Mouse (Mus musculus) lung, adult 2 months (tissue): ENCODE measurements around the gene Ush1g. TPM values are rescaled to one million over a fixed set of nuclear protein-coding genes. Genes with fewer than 3 reads are reported as not detected.

Source experiments
- DNase-seq: peaks from one replicate; pipeline ENCODE4 v3.0.0; 2022
- H3K4me1 ChIP-seq: fragments of 200-500 bp; 2 replicates; pipeline ENCODE4 v1.6.1; 2011; ENCODE audit warnings: low read length; ENCODE audit not compliant: control insufficient read depth, insufficient read depth
- H3K4me3 ChIP-seq: fragments of 200-500 bp; replicated peaks from 2 replicates; pipeline ENCODE3; 2011; ENCODE audit warnings: low read depth, mild to moderate bottlenecking, control low read depth, low read length; ENCODE audit errors: extremely low read depth
- CTCF ChIP-seq: fragments of 200-500 bp; IDR thresholded peaks from 2 replicates; pipeline ENCODE4 v1.5.1; 2011; ENCODE audit warnings: mild to moderate bottlenecking, low read length, control low read depth; ENCODE audit not compliant: insufficient read depth
- POLR2A ChIP-seq: fragments of 200-500 bp; IDR thresholded peaks from 2 replicates; pipeline ENCODE4 v1.6.1; 2011; ENCODE audit warnings: low read depth, mild to moderate bottlenecking, control low read depth, low read length, borderline replicate concordance; ENCODE audit errors: extremely low read depth
- WGBS: fragments of 180-500 bp; shearing (Covaris S2); methylation state at CpG from one replicate; pipeline ENCODE4 v1.1.7; 2018; 5-methylcytosine and 5-hydroxymethylcytosine counted together
- polyA plus RNA-seq: library from polyadenylated mRNA; depleted of rRNA; stranded (reverse); fragments of >200 nt; gene quantifications from 2 replicates; pipeline ENCODE4 v1.2.3, GENCODE M21; 2012

Ush1g gene
- polyA plus RNA-seq, 1 experiment, result 0.11 TPM

- TF ChIP-seq POLR2A, result no peak
- TF ChIP-seq CTCF, result no peak
- WGBS, result 63% methylated on average over 8 of the region's 8 CpGs
- no peak for DNase-seq
- Histone ChIP-seq H3K4me3 (no peak overlapping the region), H3K4me1 (no peaks in the 10 kb centered on the region)
Observed at GRCm38 (mm10) chr11:115282723-115283485, 38.9 kb downstream of the Ush1g start.

GRCm38 (mm10) chr11:115282295-115282694, 39.5 kb downstream of the Ush1g start:
- Histone ChIP-seq H3K4me1 (peaks cover 2% of the 10 kb centered on the region; the same call in 1 of the 2 replicates), H3K4me3 (no peak overlapping the region)
- no peak for TF ChIP-seq POLR2A
- TF ChIP-seq CTCF, result no peak
- DNase-seq, result no peak
- WGBS, result 53% methylated on average over 8 of the region's 8 CpGs

DNA sequence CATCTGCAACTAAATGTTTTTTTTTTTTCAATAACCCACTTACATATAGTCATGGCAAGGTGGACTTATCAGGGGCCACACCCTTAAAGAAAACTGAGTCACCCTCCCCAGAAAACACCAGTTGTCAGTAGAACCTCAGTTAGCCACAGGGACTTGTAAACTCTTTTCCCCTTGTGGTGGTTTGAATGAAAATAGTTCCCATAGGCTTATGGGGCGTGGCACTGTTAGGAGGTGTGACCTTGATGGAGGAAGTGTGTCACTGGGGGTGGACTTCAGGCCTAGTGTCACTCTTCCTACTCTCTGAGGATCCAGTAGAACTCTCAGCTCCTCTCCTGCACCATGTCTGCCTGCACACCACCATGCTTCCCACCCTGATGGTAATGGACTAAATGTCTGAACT, 42.1 kb downstream of the Ush1g start:
- 70% methylated on average over 1 of the region's 1 CpGs for WGBS
- DNase-seq, result no peak
- peaks cover 7% of the 10 kb centered on the region; the same call in 1 of the 2 replicates for H3K4me1 ChIP-seq
- H3K4me3 ChIP-seq, result no peak overlapping the region
- TF ChIP-seq POLR2A, result no peak
- TF ChIP-seq CTCF, result no peak

GRCm38 (mm10) chr11:115278176-115278575, 43.7 kb downstream of the Ush1g start:
- Histone ChIP-seq H3K4me1 (peaks cover 7% of the 10 kb centered on the region; the same call in 1 of the 2 replicates), H3K4me3 (no peak overlapping the region)
- TF ChIP-seq CTCF, result no peak
- no peak for TF ChIP-seq POLR2A
- WGBS, result 69% methylated on average over 6 of the region's 6 CpGs
- no peak for DNase-seq

GRCm38 (mm10) chr11:115277604-115277975, 44.3 kb downstream of the Ush1g start:
- 13% methylated on average over 7 of the region's 7 CpGs for WGBS
- no peak for TF ChIP-seq CTCF
- no peak for TF ChIP-seq POLR2A
- H3K4me1 ChIP-seq, result peaks cover 7% of the 10 kb centered on the region; the same call in 1 of the 2 replicates
- peak overlapping the region; percentile 84 for H3K4me3 ChIP-seq
- DNase-seq, result no peak

DNA sequence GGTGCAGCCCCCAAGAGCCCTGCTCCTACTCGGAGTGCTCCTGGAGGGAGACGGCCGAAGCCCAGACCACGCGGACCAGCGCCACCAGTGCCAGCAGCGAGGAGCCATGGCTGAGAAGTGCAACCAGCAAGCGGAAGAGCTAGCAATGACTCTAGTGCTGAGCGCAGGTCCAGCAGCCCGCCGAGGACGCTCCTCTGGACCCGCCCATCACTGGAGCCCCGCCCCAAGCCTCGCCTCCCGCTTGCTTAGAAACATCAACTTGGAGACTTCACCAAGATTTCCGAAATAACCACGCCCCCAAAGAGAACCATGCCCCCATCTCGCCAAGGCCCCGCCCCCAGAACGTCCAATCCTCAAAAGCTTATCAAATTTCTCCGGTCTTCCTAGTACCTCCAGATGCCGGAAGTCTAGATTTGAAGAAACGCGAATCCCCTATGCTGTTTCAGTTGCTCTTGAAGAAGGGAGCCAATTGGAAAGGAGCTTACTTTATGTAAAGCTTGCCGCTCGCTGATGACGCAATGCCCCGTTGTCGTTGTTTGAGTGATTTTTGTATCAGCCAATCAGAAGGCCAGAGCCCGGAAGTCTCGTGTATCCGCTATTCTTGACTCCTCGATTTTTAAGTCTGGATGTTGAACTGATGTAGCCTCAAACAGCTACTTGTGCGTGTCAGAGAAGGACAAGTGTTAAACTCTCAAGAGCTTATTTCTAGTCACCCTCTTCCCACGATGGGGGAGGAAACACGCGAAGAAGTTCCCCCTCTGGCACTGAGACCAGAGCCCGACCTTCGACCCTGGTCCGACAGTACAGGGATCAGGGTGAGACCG, 44.8 kb downstream of the Ush1g start, which contains the start of gene Fdxr:
Fdxr (minus strand) TSS at position 271 of the 824 bp plus-strand sequence.
- Histone ChIP-seq H3K4me3 (peak within 1 kb of the TSS; percentile 87), H3K4me1 (peaks cover 7% of the 10 kb centered on the region; the same call in 1 of the 2 replicates)
- DNase-seq, result peak; percentile 96
- TF ChIP-seq CTCF (no peak), POLR2A (peak; percentile 98)
- WGBS, result under 1% methylated on average over 42 of the region's 42 CpGs

DNA sequence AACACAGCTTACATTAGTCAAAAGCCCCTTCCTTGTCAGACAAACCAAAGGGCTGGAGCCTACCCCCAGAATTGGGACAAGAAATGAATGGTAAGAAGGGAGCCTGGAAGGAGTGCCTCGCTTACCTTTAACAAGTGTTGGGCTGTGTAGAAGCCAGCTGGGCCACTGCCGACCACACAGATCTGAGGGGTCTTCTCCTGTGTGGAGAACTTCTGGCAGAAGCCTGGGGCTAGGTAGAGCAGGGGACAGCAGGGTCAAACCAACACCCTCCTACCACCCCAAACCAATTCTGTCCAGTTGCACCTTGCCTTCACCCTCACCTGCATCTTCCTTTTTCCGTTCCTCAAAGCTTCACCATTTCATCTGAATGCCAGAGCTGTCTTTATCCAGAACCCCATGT, 45.9 kb downstream of the Ush1g start:
- no peak for DNase-seq
- Histone ChIP-seq H3K4me1 (peaks cover 7% of the 10 kb centered on the region; the same call in 1 of the 2 replicates), H3K4me3 (no peak overlapping the region)
- TF ChIP-seq CTCF (no peak), POLR2A (no peak)
- WGBS, result 64% methylated on average over 3 of the region's 3 CpGs

DNA sequence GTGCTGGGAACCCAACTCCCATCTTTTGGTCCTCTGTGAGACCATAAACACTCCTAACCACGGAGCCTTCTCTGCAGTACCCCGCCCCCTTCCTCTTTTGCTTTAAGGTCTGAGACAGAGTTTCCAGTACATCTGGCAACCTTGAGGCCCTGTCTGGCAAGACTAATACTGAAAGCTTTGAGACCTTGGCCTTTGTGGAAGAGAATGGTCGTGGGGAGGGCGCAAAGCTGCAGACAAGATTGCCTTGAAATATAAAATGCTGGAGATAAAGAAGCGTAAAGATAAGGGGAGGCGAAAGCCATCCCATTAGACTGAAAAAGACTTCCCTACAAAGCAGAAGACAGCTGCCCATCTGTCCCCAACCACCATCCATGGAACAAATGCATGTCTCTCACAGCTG, 46.3 kb downstream of the Ush1g start:
- Histone ChIP-seq H3K4me3 (no peak overlapping the region), H3K4me1 (peaks cover 7% of the 10 kb centered on the region; the same call in 1 of the 2 replicates)
- DNase-seq, result no peak
- TF ChIP-seq CTCF (no peak), POLR2A (no peak)
- 76% methylated on average over 6 of the region's 6 CpGs for WGBS

DNA sequence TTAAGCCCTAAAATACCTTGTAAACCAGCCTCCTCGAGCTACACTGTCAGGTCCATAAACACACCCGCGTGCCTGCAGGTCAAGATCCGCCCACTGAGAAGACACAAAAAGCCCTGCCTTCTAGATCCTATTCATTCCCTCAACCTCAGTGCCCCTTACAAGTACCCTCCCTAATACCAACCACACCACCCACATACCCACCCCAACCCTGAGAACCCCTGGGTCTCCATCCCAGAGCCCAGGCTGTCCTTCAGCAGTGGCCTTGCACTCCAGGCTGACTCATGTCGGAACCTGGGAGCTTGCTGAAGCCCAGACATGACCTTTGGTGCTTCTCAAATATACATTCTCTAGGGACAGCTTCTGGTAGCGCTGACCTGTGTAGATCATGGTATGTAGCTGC, 47.1 kb downstream of the Ush1g start:
- Histone ChIP-seq H3K4me3 (no peak overlapping the region), H3K4me1 (peaks cover 7% of the 10 kb centered on the region; the same call in 1 of the 2 replicates)
- TF ChIP-seq POLR2A, result no peak
- no peak for TF ChIP-seq CTCF
- no peak for DNase-seq
- 91% methylated on average over 6 of the region's 6 CpGs for WGBS

DNA sequence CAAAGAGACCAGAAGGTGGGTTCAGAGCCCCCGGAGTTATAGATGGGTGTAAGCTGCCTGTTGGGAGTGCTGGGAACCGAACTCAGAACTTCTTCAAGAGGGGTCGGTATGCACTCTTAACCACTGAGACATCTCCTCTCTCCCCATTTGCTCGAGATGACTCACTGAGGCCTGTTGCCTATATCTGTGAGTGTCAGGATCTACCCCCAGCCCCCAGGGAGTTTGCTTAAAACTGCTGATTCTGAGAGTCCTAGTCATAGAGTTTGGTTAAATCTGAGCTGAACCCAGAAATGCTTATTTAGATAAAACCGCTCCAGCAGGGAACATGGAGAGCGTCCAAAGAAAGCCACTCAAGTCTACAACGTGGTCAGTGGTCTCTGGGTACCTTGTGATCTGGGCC, 47.7 kb downstream of the Ush1g start:
- no peak for TF ChIP-seq POLR2A
- no peak for TF ChIP-seq CTCF
- H3K4me3 ChIP-seq, result no peak overlapping the region
- WGBS, result 80% methylated on average over 7 of the region's 7 CpGs

More for the DNA sequence above, 47.7 kb downstream of the Ush1g start:
- peaks cover 7% of the 10 kb centered on the region; the same call in 1 of the 2 replicates for H3K4me1 ChIP-seq
- no peak for DNase-seq
